Mouse (Mus musculus) liver, postnatal 0 days (tissue): ENCODE results near the gene Trim9. TPM values are rescaled to one million over a fixed set of nuclear protein-coding genes. Genes with fewer than 3 reads are reported as not detected.
A peak's percentile ranks its signal among the peaks of the same experiment; 100 is the strongest.

Experiments used
- ATAC-seq: fragments of 200-750 bp; cut with Nextera tagmentation; 2 replicates; pipeline ENCODE4 v1.8.0; 2017; ENCODE audit warnings: mild to moderate bottlenecking, moderate library complexity
- DNase-seq: peaks from one replicate; pipeline ENCODE4 v3.0.0-alpha.2; 2016
- H3K27ac ChIP-seq: fragments of 300-500 bp; sonication (generic); 2 replicates; pipeline ENCODE4 v1.5.1; 2014; ENCODE audit warnings: antibody characterized with exemption, moderate library complexity, mild to moderate bottlenecking, low read depth
- H3K27me3 ChIP-seq: fragments of 300-500 bp; sonication (generic); 2 replicates; pipeline ENCODE4 v1.6.1; 2014; ENCODE audit warnings: low read length, control low read depth, mixed read lengths; ENCODE audit not compliant: insufficient read depth
- H3K36me3 ChIP-seq: fragments of 300-500 bp; sonication (generic); replicated peaks from 2 replicates; pipeline ENCODE4 v1.6.1; 2014; ENCODE audit warnings: mild to moderate bottlenecking, control low read depth, low read length, moderate library complexity, mixed read lengths; ENCODE audit not compliant: insufficient read depth
- H3K4me1 ChIP-seq: fragments of 300-500 bp; sonication (generic); 2 replicates; pipeline ENCODE4 v1.6.1; 2014; ENCODE audit warnings: antibody characterized with exemption, mild to moderate bottlenecking, control low read depth; ENCODE audit not compliant: insufficient read depth
- H3K4me2 ChIP-seq: fragments of 300-500 bp; sonication (generic); 2 replicates; pipeline ENCODE4 v1.6.1; 2014; ENCODE audit warnings: low read depth, mild to moderate bottlenecking, low read length, moderate library complexity, mixed read lengths
- H3K4me3 ChIP-seq: fragments of 300-500 bp; sonication (generic); 2 replicates; pipeline ENCODE4 v1.5.1; 2014; ENCODE audit warnings: low read depth, low read length
- H3K9ac ChIP-seq: fragments of 300-500 bp; sonication (generic); replicated peaks from 2 replicates; pipeline ENCODE4 v1.6.1; 2014; ENCODE audit warnings: mild to moderate bottlenecking, moderate library complexity
- H3K9me3 ChIP-seq: fragments of 300-500 bp; sonication (generic); 2 replicates; pipeline ENCODE4 v1.6.1; 2016; ENCODE audit warnings: mild to moderate bottlenecking, control low read depth, low read length, mixed read lengths
- CTCF ChIP-seq: sonication (generic); IDR thresholded peaks from 2 replicates; pipeline ENCODE4 v1.5.1; 2016; ENCODE audit warnings: antibody characterized with exemption, low read depth
- EP300 ChIP-seq: IDR thresholded peaks from 2 replicates; pipeline ENCODE4 v1.6.1; 2016; ENCODE audit warnings: antibody characterized with exemption, low read depth, mild to moderate bottlenecking
- WGBS: fragments of 180-500 bp; shearing (Covaris S2); extraction: QIAGEN DNeasy Blood & Tissue Kit; methylation state at CpG from one replicate; pipeline ENCODE4 v1.1.7; 2014; ENCODE audit not compliant: insufficient replicate concordance; 5-methylcytosine and 5-hydroxymethylcytosine counted together
- polyA plus RNA-seq: library from polyadenylated mRNA; unstranded; fragments of >200 nt; fragmentation: Nextera tagmentation; extraction: Ambion mirVana; gene quantifications from 2 replicates; pipeline ENCODE4 v1.2.1, GENCODE M21; 2015

Gene Trim9
- polyA plus RNA-seq, 1 experiment from 2014 or later: 0.02 TPM

DNA sequence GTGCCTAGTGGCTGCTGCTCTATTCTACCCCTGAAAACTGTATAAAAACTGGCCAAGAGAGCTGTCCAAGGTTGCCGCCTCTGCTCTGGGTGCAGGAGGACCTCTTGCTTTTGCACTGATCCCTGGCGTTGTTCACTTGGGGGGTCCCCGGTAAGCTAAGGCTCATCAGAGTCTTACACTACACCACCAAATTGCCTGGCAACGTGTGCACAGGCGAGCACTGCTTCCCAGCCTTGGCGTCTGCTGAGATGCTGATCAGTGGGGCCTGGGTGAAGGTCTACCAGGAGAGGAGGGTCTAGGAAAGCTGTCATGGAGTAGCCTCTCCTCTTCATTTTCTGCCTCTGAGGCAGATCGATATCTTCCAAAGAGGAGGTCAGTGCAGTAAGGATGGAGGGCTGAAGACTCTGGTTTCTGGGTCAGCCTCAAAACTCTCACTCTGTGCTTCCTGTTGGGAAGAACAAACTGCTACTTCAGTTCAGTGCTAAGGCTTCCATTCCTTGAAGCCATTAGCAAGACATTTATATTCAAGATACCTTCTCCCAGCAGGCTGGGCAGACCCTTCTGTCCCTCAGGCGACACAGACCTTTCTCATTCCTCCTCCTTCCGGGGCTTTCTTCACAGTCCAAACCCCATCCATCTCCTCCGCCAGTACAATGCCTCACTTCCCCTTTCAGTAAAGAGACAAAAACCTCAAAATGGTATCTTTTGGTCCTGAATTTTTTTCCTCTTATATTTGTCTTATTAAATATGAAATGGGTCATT is 54.1 kb downstream of the Trim9 start:
- Histone ChIP-seq H3K9ac (no peak overlapping the region), H3K27ac (no peak overlapping the region), H3K27me3 (no peaks in the 10 kb centered on the region), H3K4me3 (no peak overlapping the region), H3K4me2 (no peak overlapping the region), H3K4me1 (no peaks in the 10 kb centered on the region), H3K9me3 (no peaks in the 10 kb centered on the region), H3K36me3 (no peaks in the 10 kb centered on the region)
- 70% methylated on average over 10 of the region's 10 CpGs for WGBS
- no peak for DNase-seq
- TF ChIP-seq EP300 (no peak), CTCF (no peak)
- ATAC-seq: no peak

- H3K4me1 ChIP-seq: no peaks in the 10 kb centered on the region
- no peaks in the 10 kb centered on the region for H3K27me3 ChIP-seq
- no peak overlapping the region for H3K9ac ChIP-seq
- H3K36me3 ChIP-seq: no peaks in the 10 kb centered on the region
- WGBS: 81% methylated on average over 5 of the region's 5 CpGs
- H3K4me2 ChIP-seq: no peak overlapping the region
- no peak overlapping the region for H3K27ac ChIP-seq
- H3K4me3 ChIP-seq: no peak overlapping the region
- ATAC-seq (no peak), DNase-seq (no peak)
- TF ChIP-seq CTCF (no peak), EP300 (no peak)
- no peaks in the 10 kb centered on the region for H3K9me3 ChIP-seq
Observed at GRCm38 (mm10) chr12:70285521-70285920, 61.9 kb downstream of the Trim9 start.

DNA sequence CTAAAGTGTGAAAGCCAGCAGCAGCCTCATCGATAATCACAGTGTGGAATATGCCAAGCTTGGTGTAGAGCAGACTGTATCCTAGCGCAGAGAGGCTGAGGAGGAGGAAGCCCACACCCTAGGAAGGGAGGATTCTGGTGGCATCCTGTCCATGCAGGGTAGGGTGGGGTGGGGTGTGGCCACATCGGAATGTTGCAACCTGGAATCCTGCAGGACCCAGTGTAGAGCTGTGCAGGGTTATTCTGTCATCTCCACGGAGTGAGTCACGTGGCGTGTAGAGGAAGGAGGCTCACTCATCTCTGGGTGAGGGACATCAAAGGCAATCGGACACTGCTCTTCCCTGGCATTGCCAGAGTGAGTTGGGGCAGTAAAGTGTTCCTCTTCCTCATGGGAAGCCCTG is 62.4 kb downstream of the Trim9 start:
- H3K4me3 ChIP-seq: no peak overlapping the region
- no peak overlapping the region for H3K4me2 ChIP-seq
- ATAC-seq (no peak), DNase-seq (no peak)
- WGBS: 69% methylated on average over 7 of the region's 7 CpGs
- H3K9ac ChIP-seq: no peak overlapping the region
- no peak for TF ChIP-seq EP300
- TF ChIP-seq CTCF: no peak
- no peaks in the 10 kb centered on the region for H3K36me3 ChIP-seq
- H3K27ac ChIP-seq: no peak overlapping the region
- no peaks in the 10 kb centered on the region for H3K4me1 ChIP-seq
- no peaks in the 10 kb centered on the region for H3K27me3 ChIP-seq
- no peaks in the 10 kb centered on the region for H3K9me3 ChIP-seq

GRCm38 (mm10) chr12:70283116-70283731 is 64.2 kb downstream of the Trim9 start:
- H3K9ac ChIP-seq: no peak overlapping the region
- no peak overlapping the region for H3K4me3 ChIP-seq
- no peak for ATAC-seq
- no peaks in the 10 kb centered on the region for H3K27me3 ChIP-seq
- WGBS: 70% methylated on average over 10 of the region's 10 CpGs
- no peaks in the 10 kb centered on the region for H3K4me1 ChIP-seq
- H3K27ac ChIP-seq: no peak overlapping the region
- H3K9me3 ChIP-seq: no peaks in the 10 kb centered on the region
- no peak overlapping the region for H3K4me2 ChIP-seq
- DNase-seq: no peak
- TF ChIP-seq CTCF (no peak), EP300 (no peak)
- H3K36me3 ChIP-seq: no peaks in the 10 kb centered on the region

DNA sequence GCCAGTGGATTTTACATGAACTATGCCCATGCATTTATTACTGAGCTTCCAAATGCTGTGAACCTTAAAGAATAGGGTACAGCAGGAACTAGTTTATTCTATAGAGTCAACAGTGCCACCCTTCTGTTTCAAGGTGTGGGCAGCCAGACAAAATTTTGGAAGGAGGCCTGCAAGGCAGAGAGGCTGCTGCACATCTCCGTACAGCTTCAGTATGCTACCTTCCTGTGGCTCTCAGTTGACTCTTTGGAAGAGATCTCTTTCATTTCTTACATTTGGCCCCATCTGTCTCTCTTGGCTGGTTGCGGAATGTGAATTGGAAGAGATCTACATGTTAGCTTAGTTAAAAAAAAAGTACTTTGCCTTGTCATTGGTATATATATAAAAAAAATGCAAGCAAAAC is 66.5 kb downstream of the Trim9 start:
- Histone ChIP-seq H3K27me3 (no peaks in the 10 kb centered on the region), H3K9me3 (no peaks in the 10 kb centered on the region), H3K9ac (no peak overlapping the region), H3K36me3 (no peaks in the 10 kb centered on the region), H3K4me3 (no peak overlapping the region), H3K4me1 (no peaks in the 10 kb centered on the region), H3K4me2 (no peak overlapping the region), H3K27ac (no peak overlapping the region)
- DNase-seq: no peak
- WGBS: 73% methylated on average over 2 of the region's 2 CpGs
- no peak for ATAC-seq
- TF ChIP-seq CTCF (no peak), EP300 (no peak)

- ATAC-seq: peak; percentile 66
- H3K9me3 ChIP-seq: no peaks in the 10 kb centered on the region
- no peaks in the 10 kb centered on the region for H3K36me3 ChIP-seq
- WGBS: 56% methylated on average over 10 of the region's 10 CpGs
- H3K27ac ChIP-seq: no peak overlapping the region
- H3K9ac ChIP-seq: no peak overlapping the region
- H3K4me1 ChIP-seq: no peaks in the 10 kb centered on the region
- no peak overlapping the region for H3K4me2 ChIP-seq
- no peak for DNase-seq
- TF ChIP-seq CTCF (no peak), EP300 (no peak)
- H3K4me3 ChIP-seq: no peak overlapping the region
- no peaks in the 10 kb centered on the region for H3K27me3 ChIP-seq
Observed at GRCm38 (mm10) chr12:70280381-70280780, 67.0 kb downstream of the Trim9 start.
